Mouse (Mus musculus) brain, embryonic 14.5 days (tissue): ENCODE results near the gene Mid1.

Experiments used
- CTCF ChIP-seq: fragments of 200-500 bp; IDR thresholded peaks from 2 replicates; pipeline ENCODE4 v1.5.1; 2012; ENCODE audit warnings: inconsistent platforms, mild to moderate bottlenecking, moderate library complexity, borderline replicate concordance; ENCODE audit not compliant: insufficient read depth, insufficient read length; ENCODE audit errors: extremely low read depth
- POLR2A ChIP-seq: fragments of 200-500 bp; IDR thresholded peaks from 2 replicates; pipeline ENCODE4 v1.6.1; 2012; ENCODE audit warnings: mild to moderate bottlenecking, inconsistent platforms, borderline replicate concordance; ENCODE audit not compliant: poor library complexity, insufficient read depth, insufficient read length, severe bottlenecking; ENCODE audit errors: extremely low read depth

DNA sequence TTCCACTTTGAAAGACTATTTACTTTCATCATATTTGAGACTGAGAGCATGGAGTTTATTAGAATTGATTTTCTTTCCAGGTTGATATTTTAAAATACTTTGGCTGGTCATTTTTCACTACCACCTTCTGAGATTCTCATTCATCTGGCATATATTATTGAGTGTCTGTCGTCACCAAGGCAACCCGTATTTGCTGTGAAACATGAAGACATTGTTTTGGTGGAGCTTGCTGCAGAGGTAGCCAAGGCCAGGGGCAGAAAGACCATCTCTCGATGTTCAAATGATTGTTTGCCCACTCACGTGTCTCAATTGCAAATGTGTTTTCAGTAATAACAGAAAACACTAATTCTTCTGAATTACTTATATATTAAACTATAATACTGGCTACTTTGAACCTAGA is 145.1 kb downstream of the Mid1 start:
- TF ChIP-seq CTCF = no peak
- no peak for TF ChIP-seq POLR2A
